Mouse (Mus musculus): ENCODE measurements around the gene Med6. TPM values are rescaled to one million over a fixed set of nuclear protein-coding genes. Genes with fewer than 3 reads are reported as not detected.
A peak's percentile ranks its signal among the peaks of the same experiment; 100 is the strongest.

Gene Med6
- 10 to 100 TPM; 26.4 to 27.2 TPM for total RNA-seq (2021)

DNA sequence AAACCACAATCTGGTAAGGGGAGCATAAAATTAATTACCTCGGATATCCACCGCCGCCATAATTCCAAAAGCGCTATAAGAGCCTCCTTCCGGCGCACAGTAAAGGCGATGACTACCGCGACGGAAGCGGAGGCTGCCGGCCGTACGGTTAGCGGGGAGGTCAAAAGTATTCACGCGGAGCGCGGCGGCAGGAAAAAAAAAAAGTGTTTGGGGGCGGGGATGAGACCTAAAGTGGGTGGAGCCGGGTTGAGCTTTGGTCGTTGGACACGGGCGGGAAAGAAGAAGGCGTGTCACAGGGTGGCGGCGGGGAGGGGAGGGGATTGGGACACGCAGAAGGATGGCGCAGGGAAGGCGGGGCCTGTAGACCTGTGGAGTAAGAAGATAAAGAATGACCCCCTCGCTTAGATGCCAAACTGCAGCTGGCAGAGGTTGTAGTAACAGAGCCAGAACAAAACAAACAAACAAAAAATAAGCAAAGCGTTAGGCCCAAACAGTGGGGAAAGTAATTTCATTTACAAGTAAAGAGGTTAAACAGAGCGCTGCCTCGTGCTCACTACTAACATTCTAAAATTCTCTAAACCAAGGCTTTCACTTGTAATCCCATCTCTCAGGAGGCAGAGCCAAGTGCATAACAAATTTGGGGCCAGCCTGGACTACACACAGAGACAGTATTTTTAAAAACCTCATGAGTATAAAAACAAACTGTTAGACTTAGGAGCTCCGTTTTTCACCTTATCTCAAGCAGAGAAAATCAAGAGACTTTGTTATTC lies at the start of gene Med6:
TSS of gene Med6 (minus strand) at position 107 of the 770 bp plus-strand sequence.
- DNase-seq (ENCODE audit: extremely low spot score in 1 of 2, low spot score in 1 of 2): peak; percentile 72 to 81

- DNase-seq (ENCODE audit: extremely low spot score in 1 of 2, low spot score in 1 of 2): no peak
Measured at GRCm38 (mm10) chr12:81642361-81643082, 47.7 kb upstream of the Med6 start.

- DNase-seq (ENCODE audit: extremely low spot score in 1 of 2, low spot score in 1 of 2): no peak
Measured at GRCm38 (mm10) chr12:81640656-81641055, 45.8 kb upstream of the Med6 start.

DNA sequence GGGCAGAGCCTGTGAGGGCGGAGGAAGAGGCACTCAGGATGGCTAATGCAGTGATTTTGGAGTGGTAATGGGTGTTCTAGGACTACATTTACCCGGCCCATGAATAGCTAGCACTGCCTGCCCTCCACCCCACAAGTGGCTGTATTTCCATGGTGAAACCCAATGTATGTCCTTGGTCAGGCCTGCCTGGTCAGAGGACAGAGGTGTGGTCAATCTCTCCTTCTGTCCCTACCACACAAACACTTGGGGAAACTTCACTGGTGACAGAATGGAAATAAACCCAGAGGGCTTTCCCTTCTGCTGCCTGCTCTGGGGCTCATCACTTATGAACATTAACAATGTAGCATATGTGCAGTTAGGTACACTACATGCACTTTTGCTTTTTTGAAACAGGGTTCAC lies 38.4 kb upstream of the Med6 start:
- no peak for DNase-seq (ENCODE audit: extremely low spot score in 1 of 2, low spot score in 1 of 2)

DNA sequence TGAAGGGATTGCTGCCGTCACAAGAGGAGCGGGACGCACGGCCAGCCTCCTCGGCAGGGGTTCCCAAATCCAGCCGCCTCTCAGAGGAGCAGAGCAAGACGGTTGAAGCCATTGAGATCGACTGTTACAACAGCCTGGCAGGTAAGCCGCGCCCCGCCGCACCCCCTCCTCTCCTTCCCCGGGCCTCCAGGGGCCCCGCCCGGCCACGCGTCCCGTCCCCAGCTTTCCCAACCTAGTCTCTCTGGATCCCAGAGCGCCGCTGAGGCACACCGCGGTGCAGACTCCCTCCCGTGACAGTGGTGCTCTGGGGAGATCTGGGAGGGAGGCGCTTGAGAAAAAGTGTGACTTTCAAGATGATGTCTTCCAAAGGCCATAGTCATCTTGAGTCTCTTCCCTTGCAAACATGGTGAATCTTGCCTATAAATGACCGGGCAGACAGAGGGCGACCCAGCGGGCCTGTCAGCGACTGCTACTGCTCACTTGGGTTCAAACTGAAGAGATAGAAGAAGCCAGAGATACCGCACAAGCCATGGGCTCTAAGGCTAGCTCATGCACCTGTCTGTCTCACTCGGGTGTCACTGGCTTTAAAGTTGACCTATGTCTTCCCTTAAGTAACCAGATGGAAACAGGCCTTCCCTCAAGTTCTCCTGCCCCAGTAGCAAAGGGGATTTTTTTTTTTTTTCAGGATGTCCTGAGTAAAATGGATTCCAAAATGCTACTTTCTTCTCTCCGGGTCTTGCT lies 37.0 kb upstream of the Med6 start:
- peak; percentile 33 to 51 for DNase-seq (ENCODE audit: extremely low spot score in 1 of 2, low spot score in 1 of 2)

DNA sequence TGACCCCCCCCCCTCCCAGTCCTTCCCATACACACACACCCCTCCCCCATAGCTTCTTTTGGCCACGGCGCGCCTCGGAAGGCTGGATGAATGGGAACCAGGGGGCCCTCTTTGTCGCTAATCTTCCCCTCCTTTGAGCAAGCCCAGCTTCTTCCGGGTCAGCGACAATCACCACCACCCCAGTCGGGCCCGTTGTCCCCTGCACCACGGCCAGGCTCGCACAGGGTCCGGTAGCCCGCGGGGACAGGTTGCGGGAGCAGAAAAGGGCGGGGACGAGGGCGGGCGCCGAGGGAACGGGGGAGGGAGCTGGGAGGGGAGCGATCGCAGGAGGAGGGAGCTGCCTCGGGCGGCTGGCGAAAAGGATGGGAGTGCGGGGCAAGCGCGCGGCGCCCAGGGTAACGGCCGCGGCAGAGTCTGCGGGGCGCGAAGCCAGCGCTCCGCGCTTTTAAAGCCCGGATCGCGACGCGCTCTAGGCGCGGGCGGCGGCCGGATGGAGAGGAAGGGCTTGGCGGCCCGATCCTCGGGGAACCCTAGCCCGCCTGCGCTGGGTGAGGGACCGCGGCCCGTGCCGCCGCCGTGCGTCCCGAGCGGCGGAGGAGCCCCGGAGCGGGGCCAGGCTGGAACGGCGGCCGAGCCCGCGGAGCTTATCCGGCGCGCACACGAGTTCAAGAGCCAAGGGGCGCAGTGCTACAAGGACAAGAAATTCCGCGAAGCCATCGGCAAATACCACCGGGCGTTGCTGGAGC lies 36.3 kb upstream of the Med6 start, which contains the start of gene Ttc9:
TSS of gene Ttc9 (plus strand) at position 335 of the 746 bp plus-strand sequence.
- DNase-seq (ENCODE audit: extremely low spot score in 1 of 2, low spot score in 1 of 2): peak; percentile 45 to 62

GRCm38 (mm10) chr12:81630520-81630914 lies 35.7 kb upstream of the Med6 start:
- peak; percentile 44 to 48 for DNase-seq (ENCODE audit: extremely low spot score in 1 of 2, low spot score in 1 of 2)

- DNase-seq (ENCODE audit: extremely low spot score in 1 of 2, low spot score in 1 of 2): no peak
Measured at GRCm38 (mm10) chr12:81628091-81628490, 33.3 kb upstream of the Med6 start.

- no peak for DNase-seq (ENCODE audit: extremely low spot score in 1 of 2, low spot score in 1 of 2)
Measured at GRCm38 (mm10) chr12:81627426-81627825, 32.6 kb upstream of the Med6 start.

GRCm38 (mm10) chr12:81626226-81626861 lies 31.5 kb upstream of the Med6 start:
- DNase-seq (ENCODE audit: extremely low spot score in 1 of 2, low spot score in 1 of 2): peak in 1 of 2 experiments; percentile 36

DNA sequence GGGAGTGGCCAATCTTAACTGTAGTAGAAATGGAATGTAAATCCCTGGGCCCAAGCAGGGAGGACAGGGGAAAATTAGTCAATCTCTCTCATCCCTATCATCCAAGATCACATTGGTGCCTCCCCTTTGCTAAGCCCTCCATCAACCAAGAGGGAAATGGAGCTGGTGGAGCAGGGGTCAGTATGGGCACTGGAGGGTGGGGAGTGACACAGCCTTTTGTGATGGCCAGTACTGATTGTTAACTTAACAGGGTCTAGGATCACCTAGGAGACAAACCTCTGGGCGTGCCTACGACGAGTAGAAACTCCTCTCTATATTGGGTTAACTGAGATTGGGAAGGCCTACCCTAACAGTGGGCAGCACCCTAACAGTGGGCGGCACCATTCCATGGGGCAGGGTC lies 28.6 kb upstream of the Med6 start:
- DNase-seq (ENCODE audit: extremely low spot score in 1 of 2, low spot score in 1 of 2): no peak

DNA sequence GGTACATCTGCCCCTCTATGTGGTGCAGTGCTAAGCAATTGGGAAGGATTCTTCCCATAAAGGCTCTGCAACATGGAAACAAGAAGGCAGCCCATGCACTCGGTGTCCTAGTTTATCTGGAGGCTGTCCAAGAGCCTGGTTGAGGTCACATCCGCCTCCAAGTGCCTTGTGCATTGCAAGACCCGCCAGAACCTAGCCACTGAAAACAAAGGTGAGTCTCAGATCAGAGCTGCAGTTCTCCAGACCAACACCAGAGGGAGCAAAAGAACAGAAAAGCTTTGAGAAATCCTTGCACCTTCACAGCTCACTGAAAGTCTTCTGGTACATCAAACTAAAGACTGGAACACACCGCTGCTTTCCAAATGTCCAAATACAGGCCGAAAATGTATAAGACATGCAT lies 24.5 kb upstream of the Med6 start:
- peak; percentile 57 to 89 for DNase-seq (ENCODE audit: extremely low spot score in 1 of 2, low spot score in 1 of 2)

DNA sequence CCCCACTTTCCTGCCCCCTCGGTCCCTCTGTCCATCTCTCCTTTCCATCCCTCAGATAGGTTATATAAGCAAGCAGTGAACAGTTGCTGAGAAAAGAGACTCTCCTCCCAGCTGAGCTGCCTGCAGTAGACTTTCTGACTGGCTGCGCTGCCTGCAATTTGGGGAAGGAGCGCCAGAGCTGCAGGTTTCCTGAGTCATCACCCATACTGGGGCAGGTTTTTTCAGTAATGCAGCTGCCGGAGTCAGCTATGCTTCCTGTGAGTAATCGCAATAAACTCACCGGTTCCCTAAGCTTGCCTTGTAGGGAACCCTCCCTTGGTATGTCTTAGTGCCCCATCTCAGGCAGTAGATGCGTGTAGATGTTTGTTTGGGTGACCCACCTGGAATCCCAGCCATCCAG lies 22.2 kb upstream of the Med6 start:
- DNase-seq (ENCODE audit: extremely low spot score in 1 of 2, low spot score in 1 of 2): no peak

GRCm38 (mm10) chr12:81615807-81616206 lies 21.0 kb upstream of the Med6 start:
- no peak for DNase-seq (ENCODE audit: extremely low spot score in 1 of 2, low spot score in 1 of 2)

DNA sequence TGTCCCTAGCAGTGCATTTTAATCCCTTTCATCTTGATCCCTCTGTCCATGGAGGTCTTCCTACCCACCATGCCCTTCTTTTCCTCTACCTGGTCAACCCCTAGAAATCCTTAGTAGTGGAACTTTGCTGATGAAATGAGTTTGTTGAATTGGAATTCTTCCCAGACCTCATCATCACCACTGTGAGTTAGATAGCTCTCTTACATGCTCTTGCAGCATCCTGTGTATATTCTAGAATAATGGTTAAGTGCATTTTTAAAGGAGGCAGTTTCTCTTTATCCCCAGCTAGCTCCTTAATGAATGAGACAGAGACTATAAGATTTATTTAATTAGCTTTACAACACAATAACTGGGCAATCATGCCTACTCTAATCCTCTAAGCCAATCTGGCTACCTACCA lies 14.6 kb upstream of the Med6 start:
- no peak for DNase-seq (ENCODE audit: extremely low spot score in 1 of 2, low spot score in 1 of 2)

DNA sequence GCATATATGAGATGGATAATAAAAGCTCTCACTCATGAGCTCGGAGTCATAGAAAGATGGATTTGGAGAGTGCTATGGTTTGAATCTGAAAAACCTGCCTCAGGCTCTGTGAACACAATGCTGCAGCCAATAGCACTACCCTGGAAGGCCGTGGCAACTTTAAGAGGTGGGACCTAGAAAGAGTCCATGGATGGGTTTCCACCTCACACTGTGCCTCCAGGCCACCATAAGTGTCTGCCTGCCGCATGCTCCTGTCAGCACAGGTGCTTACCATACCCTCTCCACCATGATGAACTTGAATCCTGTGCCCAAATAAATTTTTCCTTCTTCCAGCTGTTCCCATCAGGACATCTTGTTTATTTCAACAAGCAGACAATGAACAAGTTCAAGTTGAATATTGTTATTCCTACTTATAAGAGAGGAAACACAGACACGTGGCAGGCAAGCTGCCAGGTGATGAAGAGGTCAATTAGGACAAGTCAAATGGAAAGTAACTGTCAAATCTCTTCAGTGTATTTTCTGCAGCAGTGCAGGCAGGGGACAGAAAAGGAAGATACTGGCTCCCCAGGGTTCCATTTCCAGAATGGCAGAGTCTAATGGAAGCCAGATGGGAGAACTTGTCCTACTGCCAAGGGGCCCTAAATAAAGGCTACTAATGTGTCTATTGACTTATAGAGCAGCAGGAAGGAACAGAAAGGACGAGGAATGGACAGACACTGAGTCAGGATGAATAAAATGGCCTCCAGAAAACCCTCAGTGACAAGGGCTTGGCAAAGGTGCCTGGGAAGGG lies 10.4 kb upstream of the Med6 start:
- DNase-seq (ENCODE audit: extremely low spot score in 1 of 2, low spot score in 1 of 2): no peak

- DNase-seq (ENCODE audit: extremely low spot score in 1 of 2, low spot score in 1 of 2): no peak
Measured at GRCm38 (mm10) chr12:81596547-81597262, 1.9 kb upstream of the Med6 start.

GRCm38 (mm10) chr12:81568374-81568773 lies 26.4 kb downstream of the Med6 start, which contains the start of gene Adam21:
Adam21 (minus strand) TSS chr12:81568474.
- no peak for DNase-seq (ENCODE audit: extremely low spot score in 1 of 2, low spot score in 1 of 2)

Measured in layer of hippocampus, postnatal 25 days (tissue).